Mouse (Mus musculus) left cerebral cortex, adult 8-10 months (tissue): Measurements from ENCODE around the gene Kctd7. TPM values are rescaled to one million over a fixed set of nuclear protein-coding genes. Genes with fewer than 3 reads are reported as not detected.

Experiments used
- DNase-seq, 2 experiments: peaks; one replicate each; pipeline ENCODE4 v3.0.0; 2022; ENCODE audit warnings: low spot score in 2 of 2
- total RNA-seq, 4 experiments: library from RNA; stranded (reverse); gene quantifications; 2 replicates each; pipeline ENCODE4 v1.2.4; 2022

Kctd7 gene
- total RNA-seq, 4 experiments from 2014 or later, result 10.6 to 15.2 (median 13.0) TPM

DNA sequence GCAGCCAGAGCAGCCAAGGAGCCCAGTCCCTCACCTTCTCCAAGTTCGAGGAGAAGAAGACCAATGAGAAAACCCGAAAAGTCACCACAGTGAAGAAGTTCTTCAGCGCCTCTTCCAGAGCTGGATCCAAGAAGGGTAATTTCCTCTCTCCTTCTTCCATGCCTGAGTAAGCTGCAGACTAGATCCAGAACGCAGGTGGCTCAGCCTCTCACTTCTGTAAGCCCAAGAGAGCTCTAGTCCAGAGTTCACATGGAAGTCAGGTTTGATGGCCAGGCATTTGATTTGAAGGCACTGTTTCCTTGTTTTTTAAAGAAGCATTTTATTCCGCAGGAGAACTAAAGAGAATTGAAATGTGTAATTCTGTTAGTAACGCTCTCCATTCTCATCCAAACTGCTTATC lies 46.2 kb downstream of the Kctd7 start:
- no peak for DNase-seq

DNA sequence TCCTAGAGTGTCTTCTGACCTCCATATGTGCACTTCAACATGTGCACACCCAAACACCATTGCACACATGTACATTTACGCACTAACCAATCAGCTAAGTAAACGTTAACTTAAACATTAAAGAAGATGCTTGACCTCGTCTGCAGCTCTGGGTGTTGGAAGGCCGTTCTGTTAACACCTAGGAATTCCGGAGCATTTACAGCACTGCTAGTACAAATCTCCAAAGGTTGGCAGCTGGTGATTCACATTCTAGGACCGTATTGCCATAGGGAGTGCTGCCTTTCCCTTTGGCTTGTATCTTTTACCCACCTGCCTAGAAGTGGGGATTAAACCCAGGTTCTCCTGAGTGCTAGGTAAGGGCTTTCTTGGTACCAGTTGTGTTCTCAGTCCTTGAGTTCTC lies 47.2 kb downstream of the Kctd7 start:
- no peak for DNase-seq

- DNase-seq, result no peak
These were observed 47.8 kb downstream of the Kctd7 start for GRCm38 (mm10) chr5:130192356-130192944.

DNA sequence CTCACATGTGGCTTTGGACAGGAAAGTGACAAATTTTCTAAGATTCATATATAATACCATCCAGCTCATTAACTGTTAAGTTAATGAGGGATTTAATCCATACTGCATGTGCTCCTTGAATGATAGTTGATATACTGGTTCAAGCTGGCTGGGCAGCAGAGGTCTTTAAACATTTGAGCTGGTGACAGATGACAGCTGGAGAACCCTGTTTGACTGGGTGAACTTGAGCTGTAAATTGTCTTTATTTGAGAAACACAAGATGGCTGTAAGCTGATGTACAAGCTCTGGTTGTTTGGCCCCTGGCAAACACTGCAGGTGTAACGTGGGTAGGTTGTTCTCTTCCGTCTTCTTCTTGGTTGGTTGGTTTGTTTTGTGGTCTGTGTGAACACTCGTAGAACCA lies 49.1 kb downstream of the Kctd7 start:
- no peak for DNase-seq

GRCm38 (mm10) chr5:130196307-130196706 lies 51.6 kb downstream of the Kctd7 start:
- no peak for DNase-seq

GRCm38 (mm10) chr5:130197454-130197853 lies 52.8 kb downstream of the Kctd7 start:
- DNase-seq, result no peak

GRCm38 (mm10) chr5:130197981-130198380 lies 53.3 kb downstream of the Kctd7 start:
- no peak for DNase-seq

DNA sequence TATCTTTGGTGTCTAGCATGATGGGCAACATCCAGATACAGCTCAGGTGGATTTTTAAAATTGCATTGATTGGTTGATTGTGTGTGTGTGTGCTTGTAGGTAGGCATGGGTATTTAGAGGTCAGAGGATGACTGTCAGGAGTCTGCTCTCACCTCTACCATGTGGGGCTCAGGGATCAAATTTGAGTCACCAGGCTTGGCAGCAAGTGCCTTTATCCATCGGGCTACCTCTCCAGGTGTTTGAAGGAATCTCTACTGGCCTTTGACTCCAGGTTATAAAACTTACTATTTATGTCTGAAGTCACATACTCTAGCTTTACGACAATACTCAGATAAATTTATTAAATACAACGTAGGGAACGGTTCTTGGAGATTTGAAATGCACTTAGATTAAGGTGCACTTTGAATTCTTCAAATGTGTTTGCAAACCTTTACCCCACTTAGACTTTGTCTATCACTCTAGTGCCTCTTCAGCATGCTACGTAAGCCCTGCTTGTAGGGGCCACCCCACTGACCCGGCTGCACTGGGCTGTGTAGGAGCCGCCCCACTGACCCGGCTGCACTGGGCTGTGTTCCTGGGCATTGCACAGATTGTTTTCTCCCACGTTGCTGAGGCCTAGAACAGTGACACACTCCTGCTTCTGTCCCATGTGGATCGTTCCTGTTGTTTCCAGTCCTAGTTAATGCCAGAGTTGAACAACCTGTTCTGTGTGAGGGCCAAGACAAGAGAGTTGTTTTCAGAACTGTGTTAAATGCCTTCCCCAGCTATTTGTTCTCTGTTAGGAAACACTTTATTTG lies 55.8 kb downstream of the Kctd7 start:
- DNase-seq, result no peak

- no peak for DNase-seq
These were observed 59.3 kb downstream of the Kctd7 start for GRCm38 (mm10) chr5:130203948-130204347.

GRCm38 (mm10) chr5:130204560-130204959 lies 59.9 kb downstream of the Kctd7 start:
- no peak for DNase-seq

Other genes with a start within 250 kb of the Kctd7 start
- gene Zbed5, start 249.1 kb upstream of the Kctd7 start, total RNA-seq, result 1 to 10 TPM; 6.9 to 9.6 (median 7.9) TPM
- 10 to 100 TPM; 16.7 to 20.4 (median 17.8) TPM for gene Phkg1, start 246.3 kb upstream of the Kctd7 start, total RNA-seq
- gene Nupr1l, start 236.3 kb upstream of the Kctd7 start, total RNA-seq, result 1 to 10 TPM; 2.5 to 3.5 (median 3.2) TPM
- 10 to 100 TPM; 45.5 to 56.9 (median 50.1) TPM for gene Vkorc1l1, start 202.9 kb upstream of the Kctd7 start, total RNA-seq
- 10 to 100 TPM; 12.7 to 40.4 (median 22.1) TPM for gene Gusb, start 141.8 kb upstream of the Kctd7 start, total RNA-seq
- 10 to 100 TPM; 22.9 to 28.0 (median 25.9) TPM for gene Asl, start 115.6 kb upstream of the Kctd7 start, total RNA-seq
- gene Crcp, start 115.6 kb upstream of the Kctd7 start, total RNA-seq, result 10 to 100 TPM; 26.7 to 32.6 (median 30.1) TPM
- gene Tpst1, start 71.5 kb upstream of the Kctd7 start, total RNA-seq, result 10 to 100 TPM; 34.4 to 39.4 (median 36.7) TPM
- 10 to 100 TPM; 50.7 to 60.7 (median 53.0) TPM for gene Rabgef1, start 26.9 kb downstream of the Kctd7 start, total RNA-seq
- gene Tmem248, start 72.2 kb downstream of the Kctd7 start, total RNA-seq, result 10 to 100 TPM; 45.9 to 56.3 (median 50.4) TPM
- 10 to 100 TPM; 77.8 to 89.1 (median 86.8) TPM for gene Sbds, start 110.7 kb downstream of the Kctd7 start, total RNA-seq
- 10 to 100 TPM; 15.5 to 19.7 (median 16.5) TPM for gene Tyw1, start 110.8 kb downstream of the Kctd7 start, total RNA-seq
- 100 to 1,000 TPM; 131 to 176 (median 150) TPM for gene Caln1, start 224.6 kb downstream of the Kctd7 start, total RNA-seq
- 1 to 10 TPM in 2 of 4 experiments, under 1 TPM in 2; 0.63 to 1.2 (median 1.0) TPM for gene A330070K13Rik, start 239.8 kb downstream of the Kctd7 start, total RNA-seq